Mouse (Mus musculus) MEL (cell line): ENCODE data around the gene Atoh8.

Experiments used
- CTCF ChIP-seq, 3 experiments: IDR thresholded peaks in 2 of 3; conservative IDR thresholded peaks in 1 of 3; 2 replicates each; pipeline ENCODE4 v1.5.1; 2011 to 2012; ENCODE audit warnings: low read length in 3 of 3, low read depth in 2 of 3, mild to moderate bottlenecking in 2 of 3, improper control_type of control experiment in 1 of 3, inconsistent platforms in 1 of 3, mixed read lengths in 1 of 3, moderate library complexity in 1 of 3; ENCODE audit not compliant: control insufficient read depth in 1 of 3, insufficient read depth in 1 of 3, poor library complexity in 1 of 3, severe bottlenecking in 1 of 3
- POLR2A ChIP-seq, 2 experiments: IDR thresholded peaks; 2 replicates each; pipeline ENCODE4 v1.6.1; 2011 to 2012; ENCODE audit warnings: low read length in 2 of 2, mild to moderate bottlenecking in 2 of 2, control low read depth in 1 of 2, improper control_type of control experiment in 1 of 2, low read depth in 1 of 2, moderate library complexity in 1 of 2; ENCODE audit not compliant: control insufficient read depth in 1 of 2, insufficient read depth in 1 of 2, poor library complexity in 1 of 2
- TCF12 ChIP-seq: IDR thresholded peaks from 2 replicates; pipeline ENCODE4 v1.6.1; 2014; ENCODE audit warnings: low read depth, mild to moderate bottlenecking, inconsistent platforms, low read length, improper control_type of control experiment, moderate library complexity
- ZMIZ1 ChIP-seq: IDR thresholded peaks from 2 replicates; pipeline ENCODE4 v1.6.1; 2012; ENCODE audit warnings: low read depth, mild to moderate bottlenecking, inconsistent platforms, low read length, improper control_type of control experiment, moderate library complexity

- TF ChIP-seq TCF12 (no peak), ZMIZ1 (no peak), POLR2A (IDR thresholded peaks at IDR 0.05; ENCODE audit: control insufficient read depth in 1 of 2, insufficient read depth in 1 of 2, low read depth in 1 of 2, low read length in 2 of 2, poor library complexity in 1 of 2) (no peak), CTCF (IDR thresholded peaks at IDR 0.05 in 2 of 3, conservative IDR thresholded peaks at IDR 0.05 in 1 of 3; ENCODE audit: control insufficient read depth in 1 of 3, insufficient read depth in 1 of 3, low read depth in 2 of 3, low read length in 3 of 3, poor library complexity in 1 of 3, severe bottlenecking in 1 of 3) (no peak)
These were observed 30.3 kb upstream of the Atoh8 start for GRCm38 (mm10) chr6:72265664-72266063.
